Mouse (Mus musculus) layer of hippocampus, adult 18-20 months (tissue): ENCODE data around the gene Vdac1. TPM values are rescaled to one million over a fixed set of nuclear protein-coding genes. Genes with fewer than 3 reads are reported as not detected.
A peak's percentile ranks its signal among the peaks of the same experiment; 100 is the strongest.

Experiments used
- DNase-seq, 2 experiments: peaks; one replicate each; pipeline ENCODE4 v3.0.0; 2022; ENCODE audit warnings: low spot score in 2 of 2
- total RNA-seq, 2 experiments: library from RNA; stranded (reverse); gene quantifications; 2 replicates each; pipeline ENCODE4 v1.2.3; 2021

Vdac1 gene
- total RNA-seq, 2 experiments from 2014 or later, result 522 to 543 TPM

DNA sequence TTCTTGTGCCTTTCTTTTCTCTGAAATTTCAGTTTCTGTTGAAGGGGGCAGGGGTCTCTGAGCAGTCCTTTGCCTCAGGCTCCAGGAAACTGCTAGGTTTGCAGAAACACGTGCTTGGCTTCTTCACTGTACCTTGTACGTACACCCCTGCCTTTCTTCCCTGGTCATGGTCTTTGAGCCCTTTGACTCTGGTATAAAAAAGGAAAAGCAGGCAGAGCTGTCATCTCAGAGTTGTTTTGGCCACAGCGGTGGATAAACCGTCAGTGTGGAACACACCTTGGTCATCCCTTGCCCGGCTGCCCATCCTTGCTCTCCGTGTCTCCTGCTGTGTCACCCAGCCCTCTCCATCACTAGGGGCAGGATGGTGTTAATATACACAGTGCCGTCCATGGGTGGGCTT is 59.2 kb downstream of the Vdac1 start:
- no peak for DNase-seq

DNA sequence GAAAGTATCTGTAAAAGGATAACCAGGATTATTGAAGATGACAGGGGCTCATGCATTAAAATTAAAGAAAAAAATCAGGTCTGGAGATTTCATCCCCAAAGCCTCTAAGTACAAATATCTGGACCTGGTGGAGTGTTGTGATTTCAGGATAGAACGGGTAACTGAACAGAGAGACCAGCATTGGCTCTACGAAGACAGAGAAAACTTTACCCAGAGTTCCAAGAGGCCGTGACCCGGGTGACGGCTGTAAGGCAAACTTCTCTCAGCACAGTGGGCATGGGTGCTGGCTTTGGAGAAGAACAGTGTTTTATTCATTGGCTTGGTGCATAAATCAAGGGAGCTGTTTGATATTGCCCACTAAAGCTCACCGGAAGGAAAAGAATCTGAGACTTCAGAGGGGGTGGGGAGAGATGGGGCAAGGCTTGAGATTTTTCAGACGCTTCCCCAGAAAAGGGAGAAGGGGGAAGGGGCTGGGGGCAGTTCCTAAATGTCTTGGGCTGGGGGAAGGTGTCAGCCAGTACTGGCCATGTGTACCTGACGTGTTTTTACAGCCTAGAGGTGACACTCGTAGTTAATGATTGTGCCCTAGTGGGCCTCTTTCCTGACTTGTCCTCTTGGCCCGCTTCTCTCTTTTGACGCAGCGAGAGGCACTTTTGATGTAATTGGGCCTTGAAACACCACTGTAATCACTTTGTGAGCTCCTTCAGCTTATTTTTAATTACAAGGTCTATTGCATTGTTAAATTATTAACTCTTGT is 59.8 kb downstream of the Vdac1 start:
- DNase-seq, result no peak

DNA sequence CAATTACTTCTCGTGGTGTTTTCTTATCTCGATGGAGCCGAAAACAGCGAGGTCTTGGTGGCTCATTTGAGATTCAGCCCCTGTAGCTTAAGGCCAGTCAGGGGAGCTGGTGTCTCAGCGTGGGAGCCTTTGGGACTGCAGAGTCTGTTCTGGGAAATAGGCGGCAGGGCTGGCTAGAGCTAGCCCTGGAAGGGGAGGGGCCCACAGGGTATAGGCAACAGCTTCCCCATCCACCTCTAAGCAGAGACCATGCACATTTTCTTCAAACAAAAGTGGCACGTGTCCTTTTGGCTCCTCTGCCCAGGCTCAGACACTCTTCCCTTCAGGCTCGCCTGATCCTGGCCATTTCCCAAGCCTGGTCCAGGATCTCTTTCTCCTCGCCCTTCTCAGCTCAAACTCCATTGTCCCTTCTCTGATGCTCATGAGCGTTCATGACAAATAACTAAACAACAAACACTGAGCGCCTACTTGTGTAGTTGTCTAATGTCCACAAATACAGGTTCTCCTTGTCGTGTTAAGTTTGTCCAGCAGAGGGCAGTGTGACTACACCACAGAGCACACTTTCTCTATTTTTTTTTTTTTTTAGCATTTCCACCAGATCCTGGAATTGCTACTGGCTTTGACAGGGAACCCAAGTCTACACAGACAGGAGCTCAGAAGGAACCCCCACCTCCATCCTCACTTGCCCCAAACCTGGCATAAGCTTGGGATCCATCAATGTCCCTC is 60.6 kb downstream of the Vdac1 start:
- DNase-seq, result peak; percentile 41 to 87

DNA sequence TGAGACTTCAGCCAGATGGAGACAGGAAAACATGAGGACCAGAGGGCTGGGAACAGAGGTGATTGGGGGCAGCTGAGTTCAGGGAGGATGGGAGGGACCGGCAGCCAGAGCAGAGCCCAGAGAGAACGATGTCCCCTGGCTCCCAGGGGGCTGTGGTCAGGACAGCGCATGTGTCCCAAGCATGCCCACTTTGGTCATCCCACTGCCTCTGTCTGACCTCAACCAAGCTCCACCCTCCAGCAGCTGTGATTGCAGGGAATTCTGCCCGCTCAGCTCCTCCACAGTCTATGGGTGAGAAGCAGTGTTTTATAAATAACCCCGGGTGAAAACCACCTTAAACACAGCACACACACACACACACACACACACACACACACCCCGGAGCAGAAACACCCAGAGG is 68.8 kb downstream of the Vdac1 start:
- no peak for DNase-seq

DNA sequence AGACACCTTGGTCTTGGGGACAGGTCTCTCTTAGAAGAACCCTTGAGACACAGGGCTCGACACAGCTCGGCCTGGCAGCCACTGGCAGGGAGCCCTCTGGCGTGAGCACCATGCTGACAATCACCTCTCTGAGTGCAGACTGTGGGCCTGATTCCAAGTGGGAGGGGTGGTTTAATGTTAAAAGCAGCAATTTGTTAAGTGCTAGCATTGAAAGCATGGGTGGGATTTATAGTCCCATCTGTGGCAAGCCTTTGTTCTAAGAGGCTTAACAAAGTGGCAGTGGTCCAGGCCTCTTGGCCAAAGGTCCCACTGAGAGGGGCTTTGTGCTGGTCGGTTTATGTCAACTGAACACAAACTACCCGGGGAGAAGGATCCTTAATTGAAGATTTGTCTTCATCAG is 70.9 kb downstream of the Vdac1 start:
- no peak for DNase-seq

DNA sequence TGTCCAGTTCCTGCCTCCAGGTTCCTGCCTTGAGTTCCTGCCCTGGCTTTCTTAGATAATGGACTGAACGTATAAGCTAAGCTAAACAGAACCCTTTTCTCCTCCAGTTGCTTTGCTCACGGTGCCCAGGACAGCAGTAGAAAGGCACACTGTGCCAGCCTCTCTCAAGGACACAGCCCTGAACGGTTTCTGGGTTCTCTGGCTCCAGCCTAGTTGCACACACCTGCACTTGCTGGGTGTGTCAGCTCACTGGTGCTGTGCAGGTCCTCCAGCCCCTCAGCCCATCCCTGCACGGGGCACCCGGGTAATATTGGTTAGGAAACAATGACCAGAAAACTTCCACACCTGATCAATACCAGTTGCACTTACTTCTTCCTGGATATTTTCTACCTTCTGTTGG is 71.5 kb downstream of the Vdac1 start:
- no peak for DNase-seq

DNA sequence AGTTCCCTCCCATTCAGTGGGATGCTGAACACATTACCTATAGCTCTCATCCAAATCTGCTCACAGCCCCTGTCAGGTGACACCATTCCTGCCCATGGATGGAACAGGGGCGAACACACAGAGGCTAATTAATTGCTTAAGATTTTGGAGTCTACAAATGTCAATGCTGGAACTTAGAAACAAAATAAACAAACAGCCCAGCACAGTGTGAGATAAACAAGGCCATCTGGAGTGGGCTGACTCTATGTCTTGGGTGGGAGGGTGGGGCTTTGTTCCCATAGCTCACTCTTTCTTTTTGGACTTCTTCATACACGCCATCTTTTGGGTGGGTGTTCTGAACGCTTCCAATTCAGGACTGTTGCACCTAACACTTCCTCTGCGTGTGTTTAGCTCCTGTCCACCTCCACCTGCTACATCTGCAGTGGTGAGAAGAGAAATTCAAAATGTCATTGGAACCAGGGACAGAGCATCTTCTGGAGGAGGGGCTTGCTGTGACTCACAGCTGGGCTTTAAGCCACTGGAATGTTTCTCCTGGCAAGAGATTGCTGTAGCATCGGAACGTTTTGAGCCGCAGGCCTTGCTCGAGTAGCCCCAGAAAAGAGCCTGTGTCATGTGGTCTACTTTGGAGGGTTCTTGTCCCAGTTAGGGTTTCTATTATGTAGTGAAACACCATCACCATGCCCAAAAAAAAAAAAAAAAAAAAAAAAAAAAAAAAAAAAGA is 72.6 kb downstream of the Vdac1 start:
- DNase-seq, result no peak

DNA sequence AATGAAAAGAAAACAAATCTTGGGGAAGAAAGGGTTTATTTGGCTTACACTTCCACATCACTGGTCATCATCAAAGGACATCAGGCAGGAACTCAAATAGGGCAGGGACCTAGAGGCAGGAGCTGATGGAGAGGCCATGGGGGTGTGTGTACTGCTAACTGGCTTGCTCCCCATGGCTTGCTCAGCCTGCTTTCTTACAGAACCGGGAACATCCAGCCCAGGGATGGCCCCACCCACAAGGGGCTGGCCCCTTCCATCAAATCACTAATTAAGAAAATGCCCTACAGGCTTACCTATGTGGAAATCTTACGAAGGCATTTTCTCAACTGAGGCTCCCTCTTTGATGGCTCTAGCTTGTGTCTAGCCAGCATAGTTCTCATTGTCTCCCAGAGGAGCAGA is 73.1 kb downstream of the Vdac1 start:
- DNase-seq, result no peak

DNA sequence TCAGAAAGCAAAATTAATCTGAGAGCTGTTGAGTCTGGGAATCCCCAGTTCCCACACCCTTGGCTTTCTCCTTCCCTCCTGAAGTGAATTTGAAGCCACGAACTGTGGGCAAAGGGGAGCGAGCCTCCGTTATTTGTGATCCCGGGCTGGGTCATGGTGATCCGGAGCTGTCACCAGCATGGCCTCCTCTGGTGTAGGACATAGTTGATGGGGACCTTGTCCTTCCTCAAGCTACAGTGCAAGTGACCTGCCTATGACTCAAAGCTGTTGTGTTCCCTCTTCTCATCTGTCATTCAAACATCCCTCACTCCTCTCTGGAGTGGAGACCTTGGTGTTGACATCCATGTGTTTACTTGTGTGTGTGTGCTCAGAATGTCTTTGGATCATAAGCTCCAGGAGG is 74.8 kb downstream of the Vdac1 start:
- no peak for DNase-seq

DNA sequence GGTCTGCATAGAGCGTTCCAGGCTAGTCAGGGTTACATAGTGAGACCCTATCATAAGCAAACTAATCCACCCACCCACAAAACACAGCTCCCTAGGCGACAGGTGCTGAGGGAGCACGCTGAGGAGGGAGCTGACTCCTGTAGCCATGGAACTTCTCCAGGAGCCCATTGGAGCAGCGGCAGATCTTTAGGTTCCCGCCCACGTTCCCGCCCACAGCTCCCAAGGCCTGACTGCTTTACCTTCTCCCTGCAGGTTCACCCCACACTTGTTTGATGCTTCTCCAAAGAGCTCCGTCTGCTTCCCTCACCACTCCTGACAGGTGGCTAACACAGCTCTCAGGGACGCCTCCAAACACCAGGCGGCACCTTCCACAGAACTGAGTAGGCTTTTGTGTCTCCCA is 76.5 kb downstream of the Vdac1 start:
- peak in 1 of 2 experiments; percentile 60 for DNase-seq

Other genes starting within 250 kb of the Vdac1 start
- gene Olfr1373, start 215.3 kb upstream of the Vdac1 start, total RNA-seq, result not detected
- not detected for gene Olfr1371, start 146.9 kb upstream of the Vdac1 start, total RNA-seq
- gene Skp1a, start 128.9 kb upstream of the Vdac1 start, total RNA-seq, result 100 to 1,000 TPM; 461 to 470 TPM
- gene Tcf7, start 77.8 kb upstream of the Vdac1 start, total RNA-seq, result 1 to 10 TPM; 2.6 to 3.1 TPM
- gene 9530068E07Rik, start 35.6 kb downstream of the Vdac1 start, total RNA-seq, result 10 to 100 TPM; 64.4 to 66.8 TPM